Mouse (Mus musculus) liver, embryonic 14.5 days (tissue): ENCODE data around the gene 1810043G02Rik. TPM values are rescaled to one million over a fixed set of nuclear protein-coding genes. Genes with fewer than 3 reads are reported as not detected.
A peak's percentile ranks its signal among the peaks of the same experiment; 100 is the strongest.
"Not testable (repeated sequence)": the region's sequence is repeated elsewhere in the genome, so short reads cannot be mapped to it uniquely, and the experiment has no call there.

Source experiments
- ATAC-seq: fragments of 200-750 bp; cut with Nextera tagmentation; 2 replicates; pipeline ENCODE4 v1.8.0; 2017; ENCODE audit warnings: moderate number of reproducible peaks, mild to moderate bottlenecking, moderate library complexity; ENCODE audit not compliant: insufficient read depth
- DNase-seq, 3 experiments: peaks; one replicate each; pipeline ENCODE4 v3.0.0-alpha.2; 2012 to 2013; ENCODE audit warnings: low read depth in 3 of 3, low spot score in 3 of 3
- H3K27ac ChIP-seq: fragments of 300-500 bp; sonication (generic); 2 replicates; pipeline ENCODE4 v1.5.1; 2014; ENCODE audit warnings: moderate library complexity, mild to moderate bottlenecking, control low read depth, inconsistent platforms
- H3K27me3 ChIP-seq: fragments of 300-500 bp; sonication (generic); 2 replicates; pipeline ENCODE4 v1.6.1; 2014; ENCODE audit warnings: mild to moderate bottlenecking, low read length, moderate library complexity; ENCODE audit not compliant: control insufficient read depth, insufficient read depth
- H3K36me3 ChIP-seq: fragments of 300-500 bp; sonication (generic); replicated peaks from 2 replicates; pipeline ENCODE4 v1.6.1; 2014; ENCODE audit warnings: low read depth; ENCODE audit not compliant: control insufficient read depth, insufficient read depth
- H3K4me1 ChIP-seq, 2 experiments: fragments of 200-500 bp in 1 of 2; fragments of 300-500 bp in 1 of 2; sonication (generic) in 1 of 2; replicated peaks; 2 replicates each; pipeline ENCODE4 v1.6.1; 2012 to 2014; ENCODE audit warnings: antibody characterized with exemption in 1 of 2, inconsistent platforms in 1 of 2, low read length in 1 of 2; ENCODE audit not compliant: control insufficient read depth in 2 of 2, insufficient read depth in 2 of 2
- H3K4me2 ChIP-seq: fragments of 300-500 bp; sonication (generic); 2 replicates; pipeline ENCODE4 v1.6.1; 2014; ENCODE audit warnings: low read depth, mild to moderate bottlenecking, control low read depth, moderate library complexity
- H3K4me3 ChIP-seq, 2 experiments: fragments of 200-500 bp in 1 of 2; fragments of 300-500 bp in 1 of 2; sonication (generic) in 1 of 2; 2 replicates each; pipeline ENCODE4 v1.5.1; 2012 to 2014; ENCODE audit warnings: low read depth in 2 of 2, low read length in 2 of 2, mild to moderate bottlenecking in 2 of 2, control low read depth in 1 of 2, inconsistent platforms in 1 of 2, moderate library complexity in 1 of 2; ENCODE audit not compliant: insufficient read depth in 1 of 2
- H3K9ac ChIP-seq: fragments of 300-500 bp; sonication (generic); replicated peaks from 2 replicates; pipeline ENCODE4 v1.6.1; 2014; ENCODE audit warnings: mild to moderate bottlenecking, control low read depth, moderate library complexity
- H3K9me3 ChIP-seq: fragments of 300-500 bp; sonication (generic); 2 replicates; pipeline ENCODE4 v1.6.1; 2016; ENCODE audit warnings: low read length, mixed read lengths; ENCODE audit not compliant: control insufficient read depth
- CTCF ChIP-seq: IDR thresholded peaks from 2 replicates; pipeline ENCODE4 v1.5.1; 2016; ENCODE audit warnings: antibody characterized with exemption, low read depth, control low read depth
- EP300 ChIP-seq: IDR thresholded peaks from 2 replicates; pipeline ENCODE4 v1.6.1; 2016; ENCODE audit warnings: antibody characterized with exemption, low read depth
- WGBS: fragments of 180-500 bp; shearing (Covaris S2); extraction: QIAGEN DNeasy Blood & Tissue Kit; methylation state at CpG from one replicate; pipeline ENCODE4 v1.1.7; 2014; ENCODE audit not compliant: insufficient replicate concordance; 5-methylcytosine and 5-hydroxymethylcytosine counted together
- polyA plus RNA-seq, 2 experiments: library from polyadenylated mRNA; depleted of rRNA in 1 of 2; stranded (reverse) in 1 of 2; unstranded in 1 of 2; fragments of >200 nt; fragmentation: Nextera tagmentation in 1 of 2; extraction: Ambion mirVana in 1 of 2; gene quantifications; 2 replicates each; pipeline versions ENCODE4 v1.2.1 to v1.2.3; 2012 to 2014

The 1810043G02Rik gene
- polyA plus RNA-seq, 2 experiments, result 4.5 TPM

GRCm38 (mm10) chr10:78025453-78025852, 47.1 kb downstream of the 1810043G02Rik start:
- H3K4me2 ChIP-seq, ATAC-seq, H3K36me3 ChIP-seq, H3K27ac ChIP-seq, H3K9me3 ChIP-seq, DNase-seq, H3K4me1 ChIP-seq, H3K4me3 ChIP-seq, H3K9ac ChIP-seq, H3K27me3 ChIP-seq: not testable (repeated sequence)
- WGBS, result 63% methylated on average over 6 of the region's 8 CpGs
- peak; percentile 50; the same call in 1 of the 2 replicates for TF ChIP-seq CTCF

GRCm38 (mm10) chr10:78028129-78028528, 49.8 kb downstream of the 1810043G02Rik start:
- no peaks in the 10 kb centered on the region for H3K27me3 ChIP-seq
- peak in 2 of 3 experiments; percentile 52 to 54 for DNase-seq
- H3K4me1 ChIP-seq, result no peaks in the 10 kb centered on the region; a peak in 1 of 4 replicates
- no peak overlapping the region for H3K27ac ChIP-seq
- no peak for ATAC-seq
- no peak overlapping the region for H3K9ac ChIP-seq
- no peaks in the 10 kb centered on the region for H3K36me3 ChIP-seq
- no peak overlapping the region for H3K4me3 ChIP-seq
- H3K4me2 ChIP-seq, result no peak overlapping the region
- no peaks in the 10 kb centered on the region for H3K9me3 ChIP-seq
- TF ChIP-seq CTCF (peak; percentile 91), EP300 (no peak)
- 4% methylated on average over 5 of the region's 5 CpGs for WGBS

- no peak for TF ChIP-seq EP300
- Histone ChIP-seq H3K27ac (no peak overlapping the region), H3K4me3 (no peak overlapping the region), H3K4me1 (no peaks in the 10 kb centered on the region; a peak in 1 of 4 replicates), H3K9ac (no peak overlapping the region), H3K36me3 (no peaks in the 10 kb centered on the region), H3K9me3 (no peaks in the 10 kb centered on the region), H3K27me3 (no peaks in the 10 kb centered on the region), H3K4me2 (no peak overlapping the region)
- ATAC-seq, result no peak
- DNase-seq, result no peak
- 90% methylated on average over 1 of the region's 1 CpGs for WGBS
These were observed 50.8 kb downstream of the 1810043G02Rik start for GRCm38 (mm10) chr10:78029080-78029479.

- H3K4me2 ChIP-seq, result no peak overlapping the region
- H3K36me3 ChIP-seq, result no peaks in the 10 kb centered on the region
- no peaks in the 10 kb centered on the region; a peak in 1 of 4 replicates for H3K4me1 ChIP-seq
- no peak overlapping the region for H3K4me3 ChIP-seq
- H3K9me3 ChIP-seq, result no peaks in the 10 kb centered on the region
- TF ChIP-seq EP300, result no peak
- TF ChIP-seq CTCF, result no peak
- H3K27ac ChIP-seq, result no peak overlapping the region
- ATAC-seq (no peak), DNase-seq (no peak)
- H3K9ac ChIP-seq, result no peak overlapping the region
- no peaks in the 10 kb centered on the region for H3K27me3 ChIP-seq
- WGBS, result 59% methylated on average over 2 of the region's 2 CpGs
These were observed 53.7 kb downstream of the 1810043G02Rik start for GRCm38 (mm10) chr10:78031987-78032386.

Other genes starting within 250 kb of the 1810043G02Rik start
- not detected in 2 replicates for gene Gm18596, start 235.9 kb upstream of the 1810043G02Rik start, polyA plus RNA-seq (2012; rRNA removed)
- gene Gm18596, start 235.9 kb upstream of the 1810043G02Rik start, polyA plus RNA-seq (2014; fragmentation: Nextera tagmentation; extraction: Ambion mirVana), result not detected in 2 replicates
- gene Gm9736, start 227.2 kb upstream of the 1810043G02Rik start, polyA plus RNA-seq (2012; rRNA removed), result not detected in 2 replicates
- gene Gm9736, start 227.2 kb upstream of the 1810043G02Rik start, polyA plus RNA-seq (2014; fragmentation: Nextera tagmentation; extraction: Ambion mirVana), result not detected in 2 replicates
- not detected in 2 replicates for gene Gm3233, start 218.8 kb upstream of the 1810043G02Rik start, polyA plus RNA-seq (2012; rRNA removed)
- not detected in 2 replicates for gene Gm3233, start 218.8 kb upstream of the 1810043G02Rik start, polyA plus RNA-seq (2014; fragmentation: Nextera tagmentation; extraction: Ambion mirVana)
- not detected in 2 replicates for gene Gm3238, start 207.2 kb upstream of the 1810043G02Rik start, polyA plus RNA-seq (2012; rRNA removed)
- gene Gm3238, start 207.2 kb upstream of the 1810043G02Rik start, polyA plus RNA-seq (2014; fragmentation: Nextera tagmentation; extraction: Ambion mirVana), result not detected in 2 replicates
- gene Gm7138, start 201.6 kb upstream of the 1810043G02Rik start, polyA plus RNA-seq (2012; rRNA removed), result not detected in 2 replicates
- not detected in 2 replicates for gene Gm7138, start 201.6 kb upstream of the 1810043G02Rik start, polyA plus RNA-seq (2014; fragmentation: Nextera tagmentation; extraction: Ambion mirVana)
- not detected in 2 replicates for gene Gm3250, start 196.0 kb upstream of the 1810043G02Rik start, polyA plus RNA-seq (2012; rRNA removed)
- not detected in 2 replicates for gene Gm3250, start 196.0 kb upstream of the 1810043G02Rik start, polyA plus RNA-seq (2014; fragmentation: Nextera tagmentation; extraction: Ambion mirVana)
- gene Gm7137, start 190.3 kb upstream of the 1810043G02Rik start, polyA plus RNA-seq (2012; rRNA removed), result not detected in 2 replicates
- gene Gm7137, start 190.3 kb upstream of the 1810043G02Rik start, polyA plus RNA-seq (2014; fragmentation: Nextera tagmentation; extraction: Ambion mirVana), result not detected in 2 replicates
- not detected in 2 replicates for gene Gm9639, start 183.4 kb upstream of the 1810043G02Rik start, polyA plus RNA-seq (2012; rRNA removed)
- not detected in 2 replicates for gene Gm9639, start 183.4 kb upstream of the 1810043G02Rik start, polyA plus RNA-seq (2014; fragmentation: Nextera tagmentation; extraction: Ambion mirVana)
- gene Gm19668, start 179.4 kb upstream of the 1810043G02Rik start, polyA plus RNA-seq (2012; rRNA removed), result not detected in 2 replicates
- not detected in 2 replicates for gene Gm19668, start 179.4 kb upstream of the 1810043G02Rik start, polyA plus RNA-seq (2014; fragmentation: Nextera tagmentation; extraction: Ambion mirVana)
- gene Gm9507, start 166.7 kb upstream of the 1810043G02Rik start, polyA plus RNA-seq (2012; rRNA removed), result not detected in 2 replicates
- gene Gm9507, start 166.7 kb upstream of the 1810043G02Rik start, polyA plus RNA-seq (2014; fragmentation: Nextera tagmentation; extraction: Ambion mirVana), result not detected in 2 replicates
- gene Gm2696, start 163.8 kb upstream of the 1810043G02Rik start, polyA plus RNA-seq (2012; rRNA removed), result not detected in 2 replicates
- not detected in 2 replicates for gene Gm2696, start 163.8 kb upstream of the 1810043G02Rik start, polyA plus RNA-seq (2014; fragmentation: Nextera tagmentation; extraction: Ambion mirVana)
- not detected in 2 replicates for gene Krtap10-4, start 151.4 kb upstream of the 1810043G02Rik start, polyA plus RNA-seq (2012; rRNA removed)
- gene Krtap10-4, start 151.4 kb upstream of the 1810043G02Rik start, polyA plus RNA-seq (2014; fragmentation: Nextera tagmentation; extraction: Ambion mirVana), result not detected in 2 replicates
- gene Krtap10-10, start 142.6 kb upstream of the 1810043G02Rik start, polyA plus RNA-seq (2012; rRNA removed), result not detected in 2 replicates
- gene Krtap10-10, start 142.6 kb upstream of the 1810043G02Rik start, polyA plus RNA-seq (2014; fragmentation: Nextera tagmentation; extraction: Ambion mirVana), result not detected in 2 replicates
- gene Gm36176, start 131.7 kb upstream of the 1810043G02Rik start, polyA plus RNA-seq (2012; rRNA removed), result not detected in 2 replicates
- not detected in 2 replicates for gene Gm36176, start 131.7 kb upstream of the 1810043G02Rik start, polyA plus RNA-seq (2014; fragmentation: Nextera tagmentation; extraction: Ambion mirVana)
- gene Gm10318, start 125.7 kb upstream of the 1810043G02Rik start, polyA plus RNA-seq (2012; rRNA removed), result not detected in 2 replicates
- not detected in 2 replicates for gene Gm10318, start 125.7 kb upstream of the 1810043G02Rik start, polyA plus RNA-seq (2014; fragmentation: Nextera tagmentation; extraction: Ambion mirVana)
- not detected in 2 replicates for gene Gm3285, start 116.5 kb upstream of the 1810043G02Rik start, polyA plus RNA-seq (2012; rRNA removed)
- not detected in 2 replicates for gene Gm3285, start 116.5 kb upstream of the 1810043G02Rik start, polyA plus RNA-seq (2014; fragmentation: Nextera tagmentation; extraction: Ambion mirVana)
- gene Lrrc3, start 76.0 kb upstream of the 1810043G02Rik start, polyA plus RNA-seq (2012; rRNA removed), result 6.7 and 8.4 TPM in 2 replicates
- 8.0 and 8.9 TPM in 2 replicates for gene Lrrc3, start 76.0 kb upstream of the 1810043G02Rik start, polyA plus RNA-seq (2014; fragmentation: Nextera tagmentation; extraction: Ambion mirVana)
- 1.1 TPM in 2 replicates for gene Trpm2, start 8.0 kb upstream of the 1810043G02Rik start, polyA plus RNA-seq (2012; rRNA removed)
- gene Trpm2, start 8.0 kb upstream of the 1810043G02Rik start, polyA plus RNA-seq (2014; fragmentation: Nextera tagmentation; extraction: Ambion mirVana), result 1.4 and 1.5 TPM in 2 replicates
- 41.7 and 46.7 TPM in 2 replicates for gene Pfkl, start 31.6 kb downstream of the 1810043G02Rik start, polyA plus RNA-seq (2012; rRNA removed)
- 63.1 and 66.8 TPM in 2 replicates for gene Pfkl, start 31.6 kb downstream of the 1810043G02Rik start, polyA plus RNA-seq (2014; fragmentation: Nextera tagmentation; extraction: Ambion mirVana)
- gene Dnmt3l, start 63.4 kb downstream of the 1810043G02Rik start, polyA plus RNA-seq (2012; rRNA removed), result 0.08 TPM in 1 of 2 replicates, not detected in the other
- not detected in 2 replicates for gene Dnmt3l, start 63.4 kb downstream of the 1810043G02Rik start, polyA plus RNA-seq (2014; fragmentation: Nextera tagmentation; extraction: Ambion mirVana)
- gene Aire, start 65.1 kb downstream of the 1810043G02Rik start, polyA plus RNA-seq (2012; rRNA removed), result not detected in 2 replicates
- gene Aire, start 65.1 kb downstream of the 1810043G02Rik start, polyA plus RNA-seq (2014; fragmentation: Nextera tagmentation; extraction: Ambion mirVana), result not detected in 2 replicates
- 2.4 TPM in 2 replicates for gene Icosl, start 90.8 kb downstream of the 1810043G02Rik start, polyA plus RNA-seq (2012; rRNA removed)
- gene Icosl, start 90.8 kb downstream of the 1810043G02Rik start, polyA plus RNA-seq (2014; fragmentation: Nextera tagmentation; extraction: Ambion mirVana), result 2.2 TPM in 2 replicates
- gene D10Jhu81e, start 191.3 kb downstream of the 1810043G02Rik start, polyA plus RNA-seq (2012; rRNA removed), result 34.1 and 39.1 TPM in 2 replicates
- gene D10Jhu81e, start 191.3 kb downstream of the 1810043G02Rik start, polyA plus RNA-seq (2014; fragmentation: Nextera tagmentation; extraction: Ambion mirVana), result 11.7 and 15.6 TPM in 2 replicates
- 6.1 and 7.5 TPM in 2 replicates for gene Pwp2, start 206.6 kb downstream of the 1810043G02Rik start, polyA plus RNA-seq (2012; rRNA removed)
- gene Pwp2, start 206.6 kb downstream of the 1810043G02Rik start, polyA plus RNA-seq (2014; fragmentation: Nextera tagmentation; extraction: Ambion mirVana), result 7.2 and 9.6 TPM in 2 replicates